Mouse (Mus musculus) forebrain, embryonic 12.5 days (tissue): ENCODE results near the gene Ube2q2. TPM values are rescaled to one million over a fixed set of nuclear protein-coding genes. Genes with fewer than 3 reads are reported as not detected.

Source experiments
- ATAC-seq: fragments of 200-750 bp; cut with Nextera tagmentation; 2 replicates; pipeline ENCODE4 v1.8.0; 2017; ENCODE audit warnings: moderate TSS enrichment; ENCODE audit not compliant: low FRiP score
- H3K27ac ChIP-seq: fragments of 300-500 bp; sonication (generic); 2 replicates; pipeline ENCODE4 v1.5.1; 2016; ENCODE audit warnings: mild to moderate bottlenecking
- H3K27me3 ChIP-seq: fragments of 300-500 bp; sonication (generic); 2 replicates; pipeline ENCODE4 v1.6.1; 2016; ENCODE audit warnings: mild to moderate bottlenecking
- H3K36me3 ChIP-seq: fragments of 300-500 bp; sonication (generic); replicated peaks from 2 replicates; pipeline ENCODE4 v1.6.1; 2016; ENCODE audit warnings: mild to moderate bottlenecking
- H3K4me1 ChIP-seq: fragments of 300-500 bp; sonication (generic); 2 replicates; pipeline ENCODE4 v1.6.1; 2016
- H3K4me2 ChIP-seq: fragments of 300-500 bp; sonication (generic); 2 replicates; pipeline ENCODE4 v1.6.1; 2016; ENCODE audit warnings: mild to moderate bottlenecking, moderate library complexity
- H3K4me3 ChIP-seq: fragments of 300-500 bp; sonication (generic); replicated peaks from 2 replicates; pipeline ENCODE4 v1.5.1; 2016; ENCODE audit warnings: mild to moderate bottlenecking
- H3K9ac ChIP-seq: fragments of 300-500 bp; sonication (generic); 2 replicates; pipeline ENCODE4 v1.6.1; 2016; ENCODE audit warnings: mild to moderate bottlenecking
- H3K9me3 ChIP-seq: fragments of 300-500 bp; sonication (generic); 2 replicates; pipeline ENCODE4 v1.6.1; 2016
- WGBS: fragments of 180-500 bp; shearing (Covaris S2); methylation state at CpG from one replicate; pipeline ENCODE4 v1.1.7; 2016; 5-methylcytosine and 5-hydroxymethylcytosine counted together
- polyA plus RNA-seq: library from polyadenylated mRNA; unstranded; fragments of >200 nt; fragmentation: Nextera tagmentation; extraction: Ambion mirVana; gene quantifications from 2 replicates; pipeline ENCODE4 v1.2.1, GENCODE M21; 2016

Ube2q2 gene
- polyA plus RNA-seq, 1 experiment from 2014 or later: 44.8 TPM

DNA sequence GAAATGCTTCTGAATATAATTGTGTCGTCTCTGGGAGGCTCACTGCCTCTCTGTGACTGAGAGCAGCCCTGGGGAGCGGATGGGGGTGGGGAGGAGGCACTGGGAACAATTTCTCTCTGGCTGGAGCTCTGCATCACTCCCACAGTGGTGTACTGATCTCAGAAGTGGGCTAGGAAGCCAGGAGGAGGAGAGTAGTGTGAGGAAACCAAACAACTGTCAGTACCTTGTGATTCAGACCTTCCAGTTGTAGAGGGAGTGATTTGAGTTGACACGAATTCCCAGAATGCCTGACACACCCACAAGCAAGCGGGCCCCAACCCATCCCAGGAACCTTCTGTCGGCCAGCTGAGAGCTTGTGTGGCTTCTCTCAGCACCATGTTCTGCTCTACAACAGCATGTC lies 12.1 kb upstream of the Ube2q2 start:
- ATAC-seq: no peak
- no peak overlapping the region for H3K4me3 ChIP-seq
- no peaks in the 10 kb centered on the region for H3K36me3 ChIP-seq
- 59% methylated on average over 5 of the region's 5 CpGs for WGBS
- no peak overlapping the region for H3K27ac ChIP-seq
- no peaks in the 10 kb centered on the region for H3K9me3 ChIP-seq
- no peaks in the 10 kb centered on the region for H3K4me1 ChIP-seq
- no peak overlapping the region for H3K9ac ChIP-seq
- no peaks in the 10 kb centered on the region for H3K27me3 ChIP-seq
- no peak overlapping the region for H3K4me2 ChIP-seq

DNA sequence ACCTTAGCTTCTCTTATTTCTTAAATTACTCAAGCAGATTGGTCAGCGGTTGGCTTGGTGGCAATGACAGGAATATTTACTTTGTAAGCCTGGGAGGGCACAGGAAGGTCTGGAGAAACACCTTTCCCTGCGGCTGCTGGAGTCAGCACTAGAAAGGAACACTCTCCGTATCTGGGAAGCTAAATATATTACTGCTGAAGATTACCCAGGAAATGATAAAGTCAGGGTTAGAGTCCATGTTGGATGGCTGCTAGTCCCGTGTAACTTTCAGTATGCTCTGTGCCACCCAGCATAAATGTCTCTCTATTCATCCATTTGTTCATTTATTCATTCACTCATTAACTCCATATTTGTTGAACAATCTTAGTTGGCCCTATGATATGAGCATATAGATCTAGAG lies 11.5 kb upstream of the Ube2q2 start:
- H3K4me3 ChIP-seq: no peak overlapping the region
- no peak for ATAC-seq
- H3K36me3 ChIP-seq: no peaks in the 10 kb centered on the region
- H3K4me1 ChIP-seq: no peaks in the 10 kb centered on the region
- H3K27me3 ChIP-seq: no peaks in the 10 kb centered on the region
- WGBS: 85% methylated on average over 4 of the region's 4 CpGs
- H3K9me3 ChIP-seq: no peaks in the 10 kb centered on the region
- H3K4me2 ChIP-seq: no peak overlapping the region
- no peak overlapping the region for H3K27ac ChIP-seq
- H3K9ac ChIP-seq: no peak overlapping the region

DNA sequence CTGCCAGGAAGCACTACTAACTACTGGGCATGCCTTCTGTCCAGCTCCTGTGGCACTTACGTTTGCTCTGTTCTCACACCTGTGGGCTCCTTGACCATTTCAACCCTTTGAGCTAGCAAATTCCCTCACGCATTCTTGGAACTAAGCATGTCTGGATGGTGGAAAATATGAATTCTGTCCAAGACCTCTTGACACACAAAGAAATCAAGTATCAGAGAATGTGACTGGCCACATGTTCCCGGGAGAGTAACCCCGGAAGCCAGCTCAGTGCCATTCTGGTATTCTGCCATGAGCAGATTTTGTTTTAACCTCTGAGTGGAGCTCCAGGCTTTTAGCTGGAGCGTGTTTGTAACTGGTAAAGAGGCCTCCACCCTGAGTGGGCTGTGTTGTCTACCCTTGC lies 8.7 kb upstream of the Ube2q2 start:
- ATAC-seq: no peak
- Histone ChIP-seq H3K9ac (no peak overlapping the region), H3K27me3 (no peaks in the 10 kb centered on the region), H3K9me3 (no peaks in the 10 kb centered on the region), H3K36me3 (no peaks in the 10 kb centered on the region), H3K4me2 (no peak overlapping the region), H3K27ac (no peak overlapping the region), H3K4me3 (no peak overlapping the region), H3K4me1 (no peaks in the 10 kb centered on the region)
- WGBS: 78% methylated on average over 5 of the region's 5 CpGs

DNA sequence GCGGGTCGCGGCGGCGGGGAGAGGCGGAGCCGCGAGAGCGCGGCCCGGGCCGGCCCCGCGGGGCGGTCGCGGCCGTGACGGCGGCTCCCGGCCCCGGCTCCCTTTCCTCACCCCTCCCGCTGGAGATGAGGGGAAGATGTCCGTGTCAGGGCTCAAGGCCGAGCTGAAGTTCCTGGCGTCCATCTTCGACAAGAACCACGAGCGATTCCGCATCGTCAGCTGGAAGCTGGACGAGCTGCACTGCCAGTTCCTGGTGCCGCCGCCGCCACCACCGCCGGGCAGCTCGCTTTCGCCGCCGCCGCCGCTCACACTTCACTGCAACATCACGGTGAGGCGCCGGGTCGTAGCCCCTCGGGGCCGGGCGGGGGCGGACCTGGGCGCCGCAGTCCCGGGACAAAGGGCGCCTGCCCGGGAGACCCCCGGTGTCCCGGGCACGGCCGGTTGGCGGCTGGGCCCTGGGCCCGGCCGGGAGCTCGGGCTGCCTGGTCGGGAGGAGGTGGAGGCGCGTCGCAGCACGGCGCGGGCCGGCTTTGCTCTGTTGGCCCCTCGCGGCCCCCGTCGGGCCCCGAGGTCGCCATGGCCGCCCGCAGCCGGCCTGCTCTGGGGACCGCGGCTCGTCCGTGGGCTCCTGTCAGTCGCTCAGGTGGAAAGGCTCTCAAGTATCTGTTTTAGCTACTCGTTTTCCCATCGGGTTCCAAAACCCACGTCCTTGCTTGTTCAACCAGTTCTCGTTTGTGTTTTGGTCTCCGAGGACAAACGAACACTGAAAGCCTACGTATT lies 1.0 kb downstream of the Ube2q2 start:
- no peaks in the 10 kb centered on the region for H3K27me3 ChIP-seq
- 0 out of 2 replicates have a peak, but pooled peaks cover 2% of the 10 kb centered on the region for H3K36me3 ChIP-seq
- peaks cover 23% of the 10 kb centered on the region for H3K4me1 ChIP-seq
- H3K4me2 ChIP-seq: peak overlapping the region; percentile 76
- H3K9me3 ChIP-seq: no peaks in the 10 kb centered on the region
- peak; percentile 79 for ATAC-seq
- H3K27ac ChIP-seq: peak overlapping the region; percentile 81
- H3K4me3 ChIP-seq: peak overlapping the region; percentile 89
- H3K9ac ChIP-seq: peak overlapping the region; percentile 93
- under 1% methylated on average over 57 of the region's 93 CpGs for WGBS

DNA sequence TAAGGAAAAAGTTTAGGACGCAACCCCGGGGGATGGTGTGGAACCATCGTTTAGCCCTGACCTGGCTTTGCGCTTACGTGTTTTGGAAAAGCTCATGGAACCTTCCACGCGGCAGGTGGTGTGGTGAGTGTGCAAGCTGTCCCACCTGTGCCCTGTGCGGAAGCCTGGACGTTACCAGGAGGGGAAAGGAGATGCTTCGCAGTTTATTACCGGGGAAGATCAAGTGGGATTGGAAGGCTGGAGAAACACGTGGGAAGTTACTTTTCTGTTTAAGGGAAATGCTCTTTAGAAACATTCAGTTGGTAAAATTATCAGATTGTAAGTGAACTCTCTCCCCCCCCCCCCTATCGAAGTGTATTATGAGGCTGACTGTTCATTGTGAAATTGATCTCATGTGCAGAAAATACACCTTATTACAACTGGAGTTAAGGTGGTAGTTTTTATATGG lies 1.6 kb downstream of the Ube2q2 start:
- Histone ChIP-seq H3K9me3 (no peaks in the 10 kb centered on the region), H3K4me1 (peaks cover 23% of the 10 kb centered on the region), H3K27me3 (no peaks in the 10 kb centered on the region), H3K4me3 (peak overlapping the region; percentile 89), H3K27ac (no peak overlapping the region), H3K9ac (peak overlapping the region; percentile 93), H3K4me2 (peak overlapping the region; percentile 76), H3K36me3 (0 out of 2 replicates have a peak, but pooled peaks cover 2% of the 10 kb centered on the region)
- no peak for ATAC-seq
- WGBS: 3% methylated on average over 13 of the region's 13 CpGs

DNA sequence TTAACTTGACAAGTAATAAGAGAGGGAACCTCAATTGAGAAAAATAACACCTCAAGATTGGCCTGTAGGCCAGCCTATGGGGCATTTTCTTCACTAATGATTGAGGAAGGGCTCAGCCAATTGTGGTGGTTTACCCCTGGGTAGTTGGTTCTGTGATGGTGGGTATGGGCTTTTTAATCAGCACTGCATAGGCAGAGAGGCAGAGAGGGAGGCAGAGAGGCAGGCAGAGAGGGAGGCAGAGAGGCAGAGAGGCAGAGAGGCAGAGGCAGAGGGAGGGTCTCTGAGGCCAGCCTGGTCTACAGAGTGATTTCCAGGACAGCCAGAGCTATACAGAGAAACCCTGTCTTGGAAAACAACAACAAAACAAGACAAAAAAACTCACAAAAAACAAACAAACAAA lies 2.4 kb downstream of the Ube2q2 start:
- peak overlapping the region; percentile 89; the same call in 1 of the 2 replicates for H3K4me3 ChIP-seq

DNA sequence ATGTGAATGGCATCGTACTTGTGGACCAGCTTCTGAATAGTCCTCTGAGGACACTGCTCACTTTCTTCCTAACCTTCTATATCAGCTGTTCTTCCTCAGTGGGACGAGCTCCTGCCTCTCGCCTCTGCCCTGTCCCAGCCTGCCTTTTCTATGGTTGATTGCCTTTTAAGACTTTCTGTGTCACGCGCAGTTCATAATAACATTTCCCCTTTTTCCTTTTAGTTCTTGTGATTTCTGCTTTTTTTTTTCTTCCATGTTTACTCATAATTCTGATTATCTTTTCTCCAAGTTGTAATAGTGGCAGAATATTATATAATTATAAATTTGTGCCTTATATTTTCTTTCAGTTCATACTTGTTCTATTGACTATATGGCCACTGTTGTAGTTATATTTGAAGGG lies 4.3 kb downstream of the Ube2q2 start:
- H3K4me3 ChIP-seq: no peak overlapping the region
- no peaks in the 10 kb centered on the region for H3K9me3 ChIP-seq
- H3K4me2 ChIP-seq: no peak overlapping the region
- 87% methylated on average over 5 of the region's 5 CpGs for WGBS
- H3K9ac ChIP-seq: no peak overlapping the region
- ATAC-seq: no peak
- H3K27ac ChIP-seq: no peak overlapping the region
- H3K27me3 ChIP-seq: no peaks in the 10 kb centered on the region
- H3K36me3 ChIP-seq: 0 out of 2 replicates have a peak, but pooled peaks cover 2% of the 10 kb centered on the region
- peaks cover 23% of the 10 kb centered on the region for H3K4me1 ChIP-seq

More for the DNA sequence above, 2.4 kb downstream of the Ube2q2 start:
- ATAC-seq: no peak
- Histone ChIP-seq H3K27ac (no peak overlapping the region), H3K9ac (0 out of 2 replicates have a peak overlapping the region, but pooled peaks have one; percentile 93), H3K36me3 (0 out of 2 replicates have a peak, but pooled peaks cover 2% of the 10 kb centered on the region), H3K27me3 (no peaks in the 10 kb centered on the region), H3K9me3 (no peaks in the 10 kb centered on the region), H3K4me2 (peak overlapping the region; percentile 76), H3K4me1 (peaks cover 23% of the 10 kb centered on the region)

DNA sequence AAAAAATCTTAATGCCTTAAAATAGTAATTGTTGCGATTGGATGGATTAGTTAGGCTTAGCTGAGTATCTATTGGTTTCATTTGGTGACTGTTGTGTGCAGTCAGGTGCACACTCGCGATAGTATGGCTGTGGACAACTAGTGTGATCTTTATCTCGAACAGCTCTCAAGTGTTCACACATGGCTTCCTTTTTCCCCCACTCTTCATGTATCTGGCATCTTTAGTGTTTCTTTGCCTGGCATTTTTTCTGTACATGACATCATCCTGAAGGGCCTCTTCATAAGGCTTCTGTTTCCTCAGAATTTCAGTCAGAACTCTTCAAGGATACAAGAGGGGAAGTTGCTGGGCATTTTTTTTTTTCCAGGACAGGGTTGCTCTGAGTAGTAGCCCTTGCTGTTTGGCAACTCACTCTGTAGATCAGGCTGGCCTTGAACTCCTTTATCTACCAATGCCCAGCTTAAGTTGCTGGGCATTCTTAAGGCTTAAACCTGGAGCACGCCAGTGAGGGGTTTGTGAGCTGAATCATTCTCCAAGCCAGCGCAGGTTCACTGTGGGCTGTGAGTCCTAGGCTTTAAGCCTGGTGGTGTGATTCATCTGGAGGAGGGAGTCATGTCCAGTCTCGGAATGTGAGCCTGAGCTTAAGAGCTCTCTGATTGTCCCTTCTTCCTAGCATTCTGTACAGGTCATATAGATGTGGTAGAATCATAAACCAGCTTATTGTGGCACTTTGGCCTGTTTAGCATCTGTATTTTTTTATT lies 22.2 kb downstream of the Ube2q2 start:
- 88% methylated on average over 7 of the region's 7 CpGs for WGBS
- Histone ChIP-seq H3K4me2 (no peak overlapping the region), H3K27me3 (no peaks in the 10 kb centered on the region), H3K9me3 (no peaks in the 10 kb centered on the region), H3K27ac (no peak overlapping the region), H3K9ac (no peak overlapping the region), H3K4me1 (no peaks in the 10 kb centered on the region), H3K36me3 (no peaks in the 10 kb centered on the region), H3K4me3 (no peak overlapping the region)
- ATAC-seq: no peak

DNA sequence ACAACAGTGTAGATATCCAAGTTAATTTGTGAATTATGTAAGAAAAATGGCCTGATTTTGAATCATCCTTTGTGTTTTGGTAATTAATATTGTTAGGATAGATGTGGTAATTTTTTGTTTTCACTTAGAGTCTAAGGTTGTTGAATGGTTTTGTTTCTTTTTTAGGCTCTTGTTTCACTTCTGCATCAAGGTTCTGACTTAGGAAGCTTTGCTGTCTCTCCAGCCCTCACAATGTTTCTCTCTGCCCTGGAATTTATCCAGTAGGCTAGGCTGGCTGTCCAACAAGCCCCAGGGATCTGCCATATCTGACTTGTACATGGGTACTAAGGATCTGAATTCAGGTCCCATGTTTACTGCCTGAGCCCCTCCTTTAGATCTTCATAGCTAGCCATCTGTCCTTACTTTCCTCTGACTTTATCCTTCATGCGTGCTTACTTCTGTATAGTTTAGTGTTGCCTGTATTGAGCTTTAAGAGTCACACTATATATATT lies 23.6 kb downstream of the Ube2q2 start:
- no peak for ATAC-seq
- Histone ChIP-seq H3K27me3 (no peaks in the 10 kb centered on the region), H3K4me3 (no peak overlapping the region), H3K9ac (no peak overlapping the region), H3K36me3 (no peaks in the 10 kb centered on the region), H3K27ac (no peak overlapping the region), H3K4me1 (no peaks in the 10 kb centered on the region), H3K9me3 (no peaks in the 10 kb centered on the region), H3K4me2 (no peak overlapping the region)
- 97% methylated on average over 1 of the region's 1 CpGs for WGBS

DNA sequence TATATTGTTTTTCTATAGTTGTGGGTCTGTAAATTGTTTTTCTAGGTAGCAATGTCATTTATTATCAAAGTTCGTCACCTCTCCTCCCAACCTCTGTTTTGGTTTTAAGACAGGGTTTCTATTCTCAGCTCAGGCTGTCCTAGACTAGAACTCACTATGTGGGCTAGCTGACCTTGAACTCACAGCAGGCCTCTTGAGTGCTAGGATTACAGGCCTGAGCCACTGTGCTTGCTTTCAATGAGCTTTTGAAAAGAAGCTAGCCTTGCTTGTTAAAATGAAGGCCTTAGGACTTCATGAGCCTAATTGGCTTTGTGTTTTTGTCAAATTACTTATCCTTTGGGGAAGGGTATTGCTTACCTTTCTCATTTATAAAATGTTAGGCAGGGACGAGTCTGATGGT lies 25.6 kb downstream of the Ube2q2 start:
- Histone ChIP-seq H3K4me1 (no peaks in the 10 kb centered on the region), H3K9me3 (no peaks in the 10 kb centered on the region), H3K27ac (no peak overlapping the region), H3K4me2 (no peak overlapping the region), H3K27me3 (no peaks in the 10 kb centered on the region), H3K4me3 (no peak overlapping the region), H3K9ac (no peak overlapping the region), H3K36me3 (no peaks in the 10 kb centered on the region)
- whole genome bisulfite sequencing: 58% methylated on average over 2 of the region's 2 CpGs
- ATAC-seq: no peak

DNA sequence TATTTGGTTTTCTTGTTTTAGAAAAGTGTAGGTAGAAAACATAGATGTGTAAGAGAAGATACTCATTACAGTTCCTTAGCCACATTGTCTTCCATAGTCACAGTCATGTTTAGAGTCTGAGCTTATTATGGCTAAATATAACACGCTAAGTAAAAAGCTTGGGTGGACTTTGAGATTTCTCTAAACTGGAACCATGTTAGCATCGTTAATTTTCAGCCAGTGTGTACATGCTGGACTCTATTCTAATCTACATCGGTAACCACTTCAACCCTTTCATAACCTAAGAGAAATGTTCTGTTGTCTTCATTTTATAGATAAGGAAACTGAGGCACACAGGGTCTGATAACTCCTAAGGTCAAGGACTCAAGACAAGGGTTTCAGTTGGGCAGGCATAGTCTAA lies 47.2 kb downstream of the Ube2q2 start:
- Histone ChIP-seq H3K27ac (no peak overlapping the region), H3K36me3 (peaks cover 22% of the 10 kb centered on the region), H3K4me3 (no peak overlapping the region), H3K4me1 (no peaks in the 10 kb centered on the region), H3K27me3 (no peaks in the 10 kb centered on the region), H3K9me3 (no peaks in the 10 kb centered on the region), H3K9ac (no peak overlapping the region), H3K4me2 (no peak overlapping the region)
- ATAC-seq: no peak
- WGBS: 94% methylated on average over 3 of the region's 3 CpGs

DNA sequence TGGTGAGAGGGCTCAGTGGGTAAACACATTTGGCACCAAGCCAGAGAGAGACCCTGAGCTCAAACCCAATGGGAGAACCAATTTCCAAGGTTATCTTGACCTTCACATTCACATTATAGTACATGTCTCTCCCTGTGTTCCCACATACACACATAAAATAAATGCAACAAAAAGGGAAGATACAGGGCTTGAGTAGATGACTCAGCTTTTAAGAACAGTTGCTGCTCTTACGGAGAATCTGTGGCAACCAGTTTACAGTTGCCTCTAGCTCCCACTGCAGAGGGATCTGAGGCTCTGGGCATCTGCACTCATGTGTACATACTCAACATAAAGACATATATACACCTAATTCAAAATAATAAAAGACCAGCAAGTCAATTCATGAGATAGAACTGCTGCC lies 49.6 kb downstream of the Ube2q2 start:
- no peaks in the 10 kb centered on the region for H3K27me3 ChIP-seq
- WGBS: 94% methylated on average over 1 of the region's 1 CpGs
- H3K36me3 ChIP-seq: peaks cover 19% of the 10 kb centered on the region
- H3K9me3 ChIP-seq: no peaks in the 10 kb centered on the region
- no peak overlapping the region for H3K9ac ChIP-seq
- no peak overlapping the region for H3K27ac ChIP-seq
- ATAC-seq: no peak
- no peaks in the 10 kb centered on the region for H3K4me1 ChIP-seq
- H3K4me2 ChIP-seq: no peak overlapping the region
- no peak overlapping the region for H3K4me3 ChIP-seq
